In genomic region chr16:19894435-19894994, GRCm38 (mm10) we compare ENCODE assay signal across 18 mouse cellular contexts.
"Had no signal": no experiment of that assay in that cellular context is flagged by ENCODE, and none has a peak within 500 bp of the region (broad histone marks: within the 10 kb centered on the region; RNA-seq: fewer than 3 reads in every experiment).

No protein-coding gene starts in this region.

- H3K4me1 ChIP-seq: liver, embryonic 13.5 days; liver, embryonic 15.5 days; lung, embryonic 15.5 days; megakaryocyte, embryonic 14.5 days; midbrain, embryonic 13.5 days; midbrain, embryonic 15.5 days; neural tube, embryonic 13.5 days; neural tube, embryonic 15.5 days had no signal

- H3K36me3 ChIP-seq: liver, embryonic 13.5 days; liver, embryonic 15.5 days; lung, embryonic 15.5 days; midbrain, embryonic 13.5 days; midbrain, embryonic 15.5 days; neural tube, embryonic 13.5 days; neural tube, embryonic 15.5 days had no signal

- H3K9me3 ChIP-seq: liver, embryonic 13.5 days; liver, embryonic 15.5 days; lung, embryonic 15.5 days; midbrain, embryonic 13.5 days; midbrain, embryonic 15.5 days; neural tube, embryonic 13.5 days; neural tube, embryonic 15.5 days had no signal

- H3K9ac ChIP-seq: liver, embryonic 13.5 days; liver, embryonic 15.5 days; liver, postnatal 0 days; lung, embryonic 15.5 days; midbrain, embryonic 13.5 days; midbrain, embryonic 15.5 days; neural tube, embryonic 13.5 days; neural tube, embryonic 15.5 days had no signal

- H3K27ac ChIP-seq: liver, embryonic 13.5 days; liver, embryonic 15.5 days; lung, embryonic 15.5 days; midbrain, embryonic 13.5 days; midbrain, embryonic 15.5 days; neural tube, embryonic 13.5 days; neural tube, embryonic 15.5 days had no signal

- DNase-seq: liver, embryonic 13.5 days; liver, postnatal 0 days; lung, adult 2 months; lung, postnatal 10 days; lung, postnatal 4 days; right cerebral cortex, postnatal 14 days; thymus, adult 18-20 months; thymus, postnatal 14 days; thymus, postnatal 36 days had no signal

- H3K4me2 ChIP-seq: liver, embryonic 13.5 days; liver, embryonic 15.5 days; lung, embryonic 15.5 days; midbrain, embryonic 11.5 days; midbrain, embryonic 13.5 days; midbrain, embryonic 15.5 days; neural tube, embryonic 13.5 days; neural tube, embryonic 15.5 days had no signal

- H3K4me3 ChIP-seq: liver, embryonic 13.5 days; liver, embryonic 15.5 days; lung, embryonic 15.5 days; megakaryocyte, embryonic 14.5 days; midbrain, embryonic 13.5 days; midbrain, embryonic 15.5 days; myocyte; neural tube, embryonic 13.5 days; neural tube, embryonic 15.5 days had no signal

- H3K27me3 ChIP-seq: liver, embryonic 13.5 days; liver, embryonic 15.5 days; lung, embryonic 15.5 days; megakaryocyte, embryonic 14.5 days; midbrain, embryonic 13.5 days; midbrain, embryonic 15.5 days; neural tube, embryonic 13.5 days; neural tube, embryonic 15.5 days had no signal

- ATAC-seq: liver, postnatal 0 days; midbrain, embryonic 13.5 days; midbrain, embryonic 15.5 days had no signal
